Mouse (Mus musculus): ENCODE data around the gene Ifi205. TPM values are rescaled to one million over a fixed set of nuclear protein-coding genes. Genes with fewer than 3 reads are reported as not detected.

Gene Ifi205
- polyA plus RNA-seq, 1 experiment: 0.95 TPM

- TF ChIP-seq CTCF (IDR thresholded peaks at IDR 0.05; ENCODE audit: borderline replicate concordance, insufficient read depth, low read length) (no peak), POLR2A (IDR thresholded peaks at IDR 0.05; ENCODE audit: low read depth, low read length) (no peak)
- no peaks in the 10 kb centered on the region for H3K4me1 ChIP-seq (ENCODE audit: control insufficient read depth, insufficient read depth, low read length)
- no peak overlapping the region for H3K4me3 ChIP-seq (ENCODE audit: insufficient read depth, low read length)
- H3K27ac ChIP-seq (ENCODE audit: insufficient read depth, low read length): no peak overlapping the region
Observed at GRCm38 (mm10) chr1:173977622-173978021, 54.0 kb downstream of the Ifi205 start.

GRCm38 (mm10) chr1:173973111-173973510 is 58.5 kb downstream of the Ifi205 start:
- H3K4me1 ChIP-seq (ENCODE audit: control insufficient read depth, insufficient read depth, low read length): no peaks in the 10 kb centered on the region
- TF ChIP-seq POLR2A (IDR thresholded peaks at IDR 0.05; ENCODE audit: low read depth, low read length) (no peak), CTCF (IDR thresholded peaks at IDR 0.05; ENCODE audit: borderline replicate concordance, insufficient read depth, low read length) (no peak)
- H3K4me3 ChIP-seq (ENCODE audit: insufficient read depth, low read length): no peak overlapping the region
- no peak overlapping the region for H3K27ac ChIP-seq (ENCODE audit: insufficient read depth, low read length)

Other genes with a start within 250 kb of the Ifi205 start
- gene Ifi211, start 118.8 kb downstream of the Ifi205 start, polyA plus RNA-seq (2011; ENCODE audit: insufficient read length, low read depth, missing spikeins): 27.4 TPM in 2 replicates
- 3.7 and 8.8 TPM in 2 replicates for gene Mndal, start 89.3 kb downstream of the Ifi205 start, polyA plus RNA-seq (2011; ENCODE audit: insufficient read length, low read depth, missing spikeins)
- 5.0 and 9.6 TPM in 2 replicates for gene Ifi203, start 89.1 kb downstream of the Ifi205 start, polyA plus RNA-seq (2011; ENCODE audit: insufficient read length, low read depth, missing spikeins)
- not detected in 2 replicates for gene Ifi202b, start 49.1 kb downstream of the Ifi205 start, polyA plus RNA-seq (2011; ENCODE audit: insufficient read length, low read depth, missing spikeins)
- not detected in 2 replicates for gene Olfr433, start 8.9 kb upstream of the Ifi205 start, polyA plus RNA-seq (2011; ENCODE audit: insufficient read length, low read depth, missing spikeins)
- gene Olfr432, start 17.4 kb upstream of the Ifi205 start, polyA plus RNA-seq (2011; ENCODE audit: insufficient read length, low read depth, missing spikeins): not detected in 2 replicates
- not detected in 2 replicates for gene Olfr430, start 34.8 kb upstream of the Ifi205 start, polyA plus RNA-seq (2011; ENCODE audit: insufficient read length, low read depth, missing spikeins)
- not detected in 2 replicates for gene Olfr429, start 52.5 kb upstream of the Ifi205 start, polyA plus RNA-seq (2011; ENCODE audit: insufficient read length, low read depth, missing spikeins)
- not detected in 2 replicates for gene Olfr427, start 65.1 kb upstream of the Ifi205 start, polyA plus RNA-seq (2011; ENCODE audit: insufficient read length, low read depth, missing spikeins)
- not detected in 2 replicates for gene Olfr231, start 89.4 kb upstream of the Ifi205 start, polyA plus RNA-seq (2011; ENCODE audit: insufficient read length, low read depth, missing spikeins)
- gene Olfr424, start 99.7 kb upstream of the Ifi205 start, polyA plus RNA-seq (2011; ENCODE audit: insufficient read length, low read depth, missing spikeins): not detected in 2 replicates
- not detected in 2 replicates for gene Olfr420, start 123.8 kb upstream of the Ifi205 start, polyA plus RNA-seq (2011; ENCODE audit: insufficient read length, low read depth, missing spikeins)
- 0.32 and 0.37 TPM in 2 replicates for gene Spta1, start 141.0 kb upstream of the Ifi205 start, polyA plus RNA-seq (2011; ENCODE audit: insufficient read length, low read depth, missing spikeins)
- not detected in 2 replicates for gene Olfr419, start 220.3 kb upstream of the Ifi205 start, polyA plus RNA-seq (2011; ENCODE audit: insufficient read length, low read depth, missing spikeins)

All from embryonic fibroblast, embryonic 13.5 days (primary cell).